Mouse (Mus musculus) right cerebral cortex, postnatal 25 days (tissue): ENCODE data around the gene Tbx18.

Experiments
- DNase-seq: peaks from one replicate; pipeline ENCODE4 v3.0.0; 2022

Tbx18 gene

DNA sequence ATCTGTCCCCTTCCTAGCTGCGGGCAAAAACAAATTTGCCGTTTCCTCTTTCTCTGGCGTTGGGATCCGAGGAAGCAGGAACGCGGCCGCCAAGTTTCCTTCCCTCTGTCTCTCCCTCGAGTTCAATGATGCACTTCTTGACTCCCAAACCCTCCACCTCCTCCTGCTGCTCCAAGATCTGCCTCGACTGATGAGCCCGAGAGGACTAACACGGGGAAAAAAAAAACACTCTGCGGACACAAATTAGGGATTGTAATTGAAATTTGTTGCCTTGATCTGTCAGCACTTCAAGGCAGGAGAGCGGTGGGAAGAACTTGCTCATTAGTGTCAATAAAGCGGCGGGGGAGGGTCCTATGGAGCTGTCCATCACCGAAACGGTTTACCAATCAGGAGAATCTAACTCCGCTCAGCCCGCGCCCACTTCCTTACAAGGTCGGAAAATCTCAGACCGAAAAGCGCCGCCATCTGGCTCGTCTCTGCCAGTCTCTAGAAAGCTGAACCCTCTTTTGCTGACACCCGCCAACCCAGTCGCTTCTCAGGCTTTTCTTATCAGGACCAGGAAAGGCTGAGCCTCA is at the start of gene Tbx18:
Gene Tbx18 (minus strand): TSS at position 300 of the 575 bp plus-strand sequence.
- peak; percentile 36 for DNase-seq

- DNase-seq, result no peak
Measured at GRCm38 (mm10) chr9:87773951-87774350, 42.9 kb upstream of the Tbx18 start.

GRCm38 (mm10) chr9:87755621-87756020 is 24.6 kb upstream of the Tbx18 start:
- DNase-seq, result no peak

- no peak for DNase-seq
Measured at GRCm38 (mm10) chr9:87741599-87741998, 10.5 kb upstream of the Tbx18 start.

DNA sequence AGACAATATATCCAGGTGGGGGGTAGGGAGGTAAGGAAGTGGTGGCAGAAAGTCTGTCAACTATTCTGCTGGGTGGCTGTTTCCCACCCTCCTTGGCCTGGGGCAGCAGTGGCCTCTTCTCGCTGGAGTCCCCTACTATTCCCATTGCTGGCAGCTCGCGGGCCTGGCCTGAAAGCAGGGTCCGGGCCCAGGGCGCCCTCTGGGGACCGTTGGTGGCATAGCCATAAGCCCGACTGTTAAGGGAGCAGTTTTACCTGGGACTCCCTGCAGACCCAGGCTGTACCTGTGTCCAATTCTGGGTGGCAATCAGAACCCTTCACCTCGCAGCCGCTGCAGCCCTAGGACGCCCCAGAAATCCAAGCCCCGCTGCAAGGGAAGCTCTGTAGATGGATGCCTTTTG is 9.6 kb upstream of the Tbx18 start:
- no peak for DNase-seq

DNA sequence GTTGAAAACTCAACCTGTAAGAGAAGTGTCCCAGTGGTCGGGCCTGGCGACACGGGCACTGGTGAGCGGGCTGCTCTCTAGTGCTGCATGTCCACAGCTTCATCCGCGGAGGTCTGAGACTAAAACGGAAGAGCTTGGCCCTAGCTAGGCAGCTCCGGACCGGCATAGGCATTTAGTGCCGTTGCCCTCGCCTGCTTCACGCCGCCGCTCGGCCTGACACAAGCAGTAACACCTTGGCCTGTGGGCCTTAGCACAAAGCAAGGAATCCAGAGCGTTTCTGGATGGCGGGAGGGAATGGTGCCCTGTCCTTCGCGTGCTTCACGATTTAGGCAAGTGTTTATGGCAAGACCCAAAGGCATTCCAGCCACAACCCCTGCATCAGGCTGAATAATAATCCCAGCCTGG is 9.2 kb upstream of the Tbx18 start:
- no peak for DNase-seq

- no peak for DNase-seq
Measured at GRCm38 (mm10) chr9:87739543-87740161, 8.6 kb upstream of the Tbx18 start.

- DNase-seq, result no peak
Measured at GRCm38 (mm10) chr9:87738766-87739542, 7.9 kb upstream of the Tbx18 start.

DNA sequence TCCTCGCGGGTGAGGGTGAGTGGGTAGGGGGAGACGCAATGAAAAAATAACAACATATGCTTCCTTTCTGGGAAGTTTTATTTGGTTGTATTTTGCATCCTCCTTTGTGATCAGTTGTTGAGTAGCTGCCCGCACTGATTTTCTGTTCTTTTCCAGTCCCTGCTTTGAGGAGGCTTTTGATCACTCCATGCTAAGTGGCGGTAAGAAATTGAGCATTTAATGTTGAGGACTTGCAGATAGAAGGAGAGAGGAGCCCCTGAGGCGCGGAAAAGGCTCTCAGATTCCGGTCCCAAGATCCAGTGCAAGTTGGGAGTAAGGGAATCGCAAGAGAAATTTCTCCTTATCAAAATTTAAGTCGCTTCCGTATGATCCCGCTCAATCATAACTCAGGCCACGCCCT is 7.1 kb upstream of the Tbx18 start:
- DNase-seq, result no peak

DNA sequence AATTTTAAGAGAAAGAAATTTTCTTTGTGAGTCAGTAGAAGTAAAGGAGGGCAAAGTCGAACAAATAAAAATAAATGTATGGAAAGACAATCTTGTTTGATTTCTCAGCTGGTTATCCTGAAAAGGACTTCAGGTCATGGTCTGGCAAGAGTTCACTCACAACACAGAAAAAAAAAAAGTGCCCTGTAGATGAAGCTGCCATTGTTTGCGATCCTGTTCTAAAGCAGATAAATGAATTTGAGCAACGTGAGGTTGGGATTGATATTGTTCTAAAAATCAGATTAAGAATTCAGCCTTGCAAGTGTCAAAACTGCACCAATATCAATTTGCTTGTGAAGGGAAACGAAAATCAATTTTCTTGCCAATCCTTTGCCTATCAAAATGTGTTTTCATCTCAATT is 6.2 kb upstream of the Tbx18 start:
- DNase-seq, result no peak

- DNase-seq, result no peak
Measured at GRCm38 (mm10) chr9:87735046-87735445, 4.0 kb upstream of the Tbx18 start.

DNA sequence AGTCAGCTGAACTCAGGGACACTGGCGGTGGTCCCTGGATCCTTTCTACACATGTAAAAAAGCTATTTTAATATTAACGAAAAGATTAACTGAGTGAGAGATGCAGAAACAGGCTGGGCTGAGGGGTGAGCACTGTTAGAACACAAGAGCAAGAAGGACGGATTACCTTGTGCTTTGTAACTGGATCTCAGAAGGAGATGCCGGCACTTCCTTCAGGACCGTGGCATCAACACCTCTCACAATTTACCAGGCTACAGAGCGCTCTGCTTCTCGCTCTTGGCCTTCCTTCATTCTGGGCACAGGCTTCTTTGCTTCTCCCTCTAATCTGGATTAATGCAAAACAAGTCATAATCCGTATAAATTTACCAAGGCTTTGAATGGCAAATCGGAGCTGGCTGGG is 3.6 kb upstream of the Tbx18 start:
- no peak for DNase-seq

GRCm38 (mm10) chr9:87733732-87734131 is 2.7 kb upstream of the Tbx18 start:
- DNase-seq, result no peak

GRCm38 (mm10) chr9:87733236-87733630 is 2.2 kb upstream of the Tbx18 start:
- no peak for DNase-seq

DNA sequence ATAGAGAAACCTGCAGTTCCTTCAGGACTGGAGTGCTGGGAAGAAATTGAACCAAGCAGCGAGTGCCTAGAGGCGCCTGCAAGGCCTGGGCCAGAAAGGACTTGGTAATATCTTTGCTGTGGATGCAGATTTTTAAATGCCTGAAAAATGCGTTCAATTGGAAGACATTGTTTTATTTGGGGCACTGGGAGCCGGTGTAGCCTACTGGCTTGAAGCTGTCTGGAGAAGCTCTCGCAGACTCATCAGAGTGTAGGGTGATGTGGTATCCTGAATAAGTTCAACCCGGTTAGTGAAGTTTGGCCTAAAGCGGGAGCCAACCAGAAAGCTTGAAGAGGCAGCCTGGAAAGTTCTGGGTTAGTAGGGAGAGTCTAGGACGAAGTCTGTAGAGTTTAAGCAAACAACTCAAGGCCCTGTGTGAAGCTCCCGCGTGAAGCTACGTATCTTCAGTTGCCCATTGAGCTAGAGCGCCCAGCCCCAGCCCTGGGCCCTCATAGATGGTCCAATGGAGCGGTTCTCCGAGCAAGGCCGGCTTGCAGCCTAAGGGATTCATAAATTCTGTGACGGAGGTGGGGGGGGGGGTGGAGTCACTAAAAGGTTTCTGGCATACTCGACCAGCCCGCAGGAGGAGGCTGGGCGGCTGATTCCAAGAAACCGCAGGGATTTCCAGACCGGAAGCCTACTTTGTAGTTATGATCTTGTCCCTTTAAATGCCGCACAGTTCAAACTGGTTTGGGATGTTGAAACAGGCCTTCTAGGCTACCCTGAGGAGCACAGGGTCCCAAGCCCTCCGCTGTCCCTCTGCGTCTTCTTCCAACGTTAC is 1.6 kb upstream of the Tbx18 start:
- no peak for DNase-seq

- DNase-seq, result peak; percentile 47
Measured at GRCm38 (mm10) chr9:87730271-87730960, 644 bp downstream of the Tbx18 start.

DNA sequence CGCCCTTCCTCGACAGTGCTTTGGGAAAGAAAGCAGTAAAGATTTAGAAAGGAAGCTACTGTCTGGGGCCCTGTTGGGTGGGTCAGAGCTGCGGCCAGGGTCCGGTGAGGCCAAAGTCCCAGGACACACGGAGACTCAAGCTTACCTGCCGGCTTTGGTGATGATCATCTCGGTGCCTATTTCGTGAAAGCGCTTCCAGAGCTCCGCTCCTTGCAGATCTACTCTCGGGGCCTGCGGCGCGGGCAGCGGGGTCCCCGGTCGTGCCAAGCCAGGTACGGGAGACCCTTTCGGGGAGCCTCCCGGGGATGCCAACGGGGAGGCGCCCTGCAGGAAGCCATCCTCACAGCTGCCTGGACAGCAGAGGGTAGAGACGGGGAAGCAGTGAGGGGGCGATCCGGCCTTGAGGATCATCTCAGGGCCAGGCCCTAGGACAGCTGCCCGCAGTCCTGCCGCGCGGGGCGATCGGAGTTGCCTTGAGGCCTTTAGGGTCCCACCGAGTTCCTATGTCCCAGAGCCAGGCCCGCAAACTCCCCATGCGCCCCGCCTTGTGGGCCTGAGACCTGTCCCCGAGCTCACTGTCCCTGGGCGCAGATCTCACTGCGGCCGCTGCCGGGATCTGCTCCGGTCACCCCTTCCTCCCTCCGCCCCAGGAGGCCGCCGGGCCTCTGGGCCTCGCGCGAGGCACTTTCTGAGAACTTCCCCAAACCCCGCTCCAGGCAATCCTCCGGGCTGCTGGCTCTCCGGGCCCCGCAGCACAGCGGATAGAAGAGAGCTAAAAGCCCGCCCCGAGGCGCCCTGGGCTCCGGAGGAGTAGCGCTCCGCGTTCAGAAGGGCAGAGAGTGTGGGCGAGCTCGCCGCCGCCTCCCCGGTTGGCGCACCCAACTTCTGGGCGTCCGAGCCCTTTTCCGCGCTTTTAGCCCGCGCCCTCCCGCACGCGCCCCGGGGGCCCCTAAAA is 1.5 kb downstream of the Tbx18 start:
- no peak for DNase-seq

DNA sequence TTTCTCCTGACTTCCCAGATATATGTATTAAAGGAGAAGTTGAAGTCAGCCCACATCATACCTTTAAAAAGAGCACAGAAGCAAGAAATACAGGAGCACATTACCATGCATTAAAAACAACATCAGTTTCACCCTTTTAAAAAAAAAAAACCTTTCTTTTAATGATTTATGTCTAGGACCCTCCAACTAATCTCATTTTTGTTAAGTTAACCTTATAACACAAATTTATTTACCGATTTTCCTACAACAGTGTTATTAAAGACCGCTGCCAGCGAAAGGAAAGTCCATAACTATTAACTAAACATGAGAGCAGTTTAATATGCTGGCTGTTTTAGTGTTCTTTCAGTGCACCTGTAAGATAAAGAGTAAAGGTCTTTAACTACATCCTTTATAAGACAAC is 3.0 kb downstream of the Tbx18 start:
- DNase-seq, result no peak

- no peak for DNase-seq
Measured at GRCm38 (mm10) chr9:87727155-87727953, 3.7 kb downstream of the Tbx18 start.

DNA sequence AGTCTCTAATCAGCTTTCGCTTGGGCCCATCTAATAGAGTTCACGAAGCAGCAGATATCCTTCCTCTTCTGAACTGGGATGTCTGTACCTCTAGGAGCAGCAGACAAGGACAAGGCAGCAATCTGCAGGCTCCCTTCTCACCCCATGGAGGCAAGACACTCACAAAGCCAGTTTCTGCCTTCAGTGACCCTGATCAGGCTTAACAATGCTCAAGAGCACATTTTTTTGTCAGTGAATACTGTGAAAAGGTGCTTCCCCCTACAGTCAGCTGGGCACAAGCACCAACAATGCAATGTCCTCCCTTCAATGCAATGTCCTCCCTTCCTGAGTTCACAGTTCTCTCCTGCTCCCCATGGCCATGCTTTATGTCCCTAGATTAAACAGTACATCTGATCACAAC is 9.3 kb downstream of the Tbx18 start:
- no peak for DNase-seq

GRCm38 (mm10) chr9:87710360-87710759 is 20.7 kb downstream of the Tbx18 start:
- no peak for DNase-seq
